Mouse (Mus musculus): ENCODE measurements around the gene Tsga10ip. TPM values are rescaled to one million over a fixed set of nuclear protein-coding genes. Genes with fewer than 3 reads are reported as not detected.

The Tsga10ip gene
- polyA plus RNA-seq, 1 experiment from 2014 or later: 0.58 TPM

- no peak for DNase-seq (ENCODE audit: low spot score)
- 87% methylated on average over 1 of the region's 1 CpGs for WGBS
- H3K9me3 ChIP-seq: no peaks in the 10 kb centered on the region
- peaks cover 42% of the 10 kb centered on the region for H3K4me1 ChIP-seq (replicated peaks)
- H3K27ac ChIP-seq: no peak overlapping the region
- peaks cover 22% of the 10 kb centered on the region for H3K36me3 ChIP-seq
- no peak overlapping the region for H3K4me3 ChIP-seq
- H3K27me3 ChIP-seq (ENCODE audit: insufficient read depth, poor library complexity, severe bottlenecking): 0 out of 2 replicates have a peak, but pooled peaks cover 5% of the 10 kb centered on the region
These were observed 28.1 kb upstream of the Tsga10ip start for GRCm38 (mm10) chr19:5430408-5430807.

GRCm38 (mm10) chr19:5429806-5430205 lies 27.5 kb upstream of the Tsga10ip start:
- no peak overlapping the region for H3K27ac ChIP-seq
- no peaks in the 10 kb centered on the region for H3K9me3 ChIP-seq
- H3K4me3 ChIP-seq: no peak overlapping the region
- 0 out of 2 replicates have a peak, but pooled peaks cover 5% of the 10 kb centered on the region for H3K27me3 ChIP-seq (ENCODE audit: insufficient read depth, poor library complexity, severe bottlenecking)
- WGBS: 74% methylated on average over 8 of the region's 8 CpGs
- H3K36me3 ChIP-seq: peaks cover 22% of the 10 kb centered on the region
- peaks cover 42% of the 10 kb centered on the region for H3K4me1 ChIP-seq (replicated peaks)
- DNase-seq (ENCODE audit: low spot score): no peak

GRCm38 (mm10) chr19:5429219-5429618 lies 26.9 kb upstream of the Tsga10ip start:
- no peaks in the 10 kb centered on the region for H3K27me3 ChIP-seq (ENCODE audit: insufficient read depth, poor library complexity, severe bottlenecking)
- H3K9me3 ChIP-seq: no peaks in the 10 kb centered on the region
- H3K27ac ChIP-seq: no peak overlapping the region
- no peak overlapping the region for H3K4me3 ChIP-seq
- 84% methylated on average over 4 of the region's 4 CpGs for WGBS
- H3K4me1 ChIP-seq (replicated peaks): peaks cover 37% of the 10 kb centered on the region
- H3K36me3 ChIP-seq: peaks cover 22% of the 10 kb centered on the region
- DNase-seq (ENCODE audit: low spot score): no peak

- H3K27me3 ChIP-seq (ENCODE audit: insufficient read depth, poor library complexity, severe bottlenecking): no peaks in the 10 kb centered on the region
- no peak for DNase-seq (ENCODE audit: low spot score)
- no peak overlapping the region; the same call in 1 of the 2 replicates for H3K4me3 ChIP-seq
- H3K36me3 ChIP-seq: peaks cover 26% of the 10 kb centered on the region
- 83% methylated on average over 2 of the region's 2 CpGs for WGBS
- no peak overlapping the region for H3K27ac ChIP-seq
- H3K4me1 ChIP-seq (replicated peaks): peaks cover 37% of the 10 kb centered on the region
- H3K9me3 ChIP-seq: no peaks in the 10 kb centered on the region
These were observed 25.8 kb upstream of the Tsga10ip start for GRCm38 (mm10) chr19:5428083-5428482.

- Histone ChIP-seq H3K9me3 (no peaks in the 10 kb centered on the region), H3K27ac (peak overlapping the region; percentile 4), H3K4me3 (peak overlapping the region; percentile 90), H3K4me1 (replicated peaks) (peaks cover 42% of the 10 kb centered on the region), H3K36me3 (peaks cover 40% of the 10 kb centered on the region), H3K27me3 (ENCODE audit: insufficient read depth, poor library complexity, severe bottlenecking) (no peaks in the 10 kb centered on the region)
- DNase-seq (ENCODE audit: low spot score): no peak
- 94% methylated on average over 13 of the region's 13 CpGs for WGBS
These were observed 24.4 kb upstream of the Tsga10ip start for GRCm38 (mm10) chr19:5426640-5427290.

- Histone ChIP-seq H3K4me1 (replicated peaks) (peaks cover 42% of the 10 kb centered on the region), H3K27ac (peak overlapping the region; percentile 98), H3K27me3 (ENCODE audit: insufficient read depth, poor library complexity, severe bottlenecking) (no peaks in the 10 kb centered on the region), H3K4me3 (peak overlapping the region; percentile 90), H3K9me3 (no peaks in the 10 kb centered on the region), H3K36me3 (peaks cover 47% of the 10 kb centered on the region)
- WGBS: 91% methylated on average over 18 of the region's 18 CpGs
- no peak for DNase-seq (ENCODE audit: low spot score)
These were observed 23.7 kb upstream of the Tsga10ip start for GRCm38 (mm10) chr19:5425906-5426565.

- Histone ChIP-seq H3K4me1 (replicated peaks) (peaks cover 42% of the 10 kb centered on the region), H3K4me3 (peak within 1 kb of the TSS; percentile 90), H3K9me3 (no peaks in the 10 kb centered on the region), H3K27ac (peak within 1 kb of the TSS; percentile 98), H3K27me3 (ENCODE audit: insufficient read depth, poor library complexity, severe bottlenecking) (no peaks in the 10 kb centered on the region), H3K36me3 (peaks cover 57% of the 10 kb centered on the region)
- DNase-seq (ENCODE audit: low spot score): peak; percentile 97
- WGBS: under 1% methylated on average over 87 of the region's 87 CpGs
These were observed 22.7 kb upstream of the Tsga10ip start, which contains the start of the genes Drap1 and AI837181 for GRCm38 (mm10) chr19:5424782-5425741. Gene Drap1, minus strand, starts transcription at chr19:5424979. Gene AI837181, plus strand, starts transcription at chr19:5425144.

GRCm38 (mm10) chr19:5424092-5424781 lies 21.9 kb upstream of the Tsga10ip start:
- no peaks in the 10 kb centered on the region for H3K9me3 ChIP-seq
- no peak for DNase-seq (ENCODE audit: low spot score)
- H3K27ac ChIP-seq: peak overlapping the region; percentile 98
- under 1% methylated on average over 48 of the region's 48 CpGs for WGBS
- peaks cover 65% of the 10 kb centered on the region for H3K36me3 ChIP-seq
- H3K4me1 ChIP-seq (replicated peaks): peaks cover 42% of the 10 kb centered on the region
- H3K27me3 ChIP-seq (ENCODE audit: insufficient read depth, poor library complexity, severe bottlenecking): no peaks in the 10 kb centered on the region
- peak overlapping the region; percentile 90 for H3K4me3 ChIP-seq

GRCm38 (mm10) chr19:5423561-5423960 lies 21.2 kb upstream of the Tsga10ip start:
- 73% methylated on average over 12 of the region's 12 CpGs for WGBS

GRCm38 (mm10) chr19:5422895-5423443 lies 20.6 kb upstream of the Tsga10ip start:
- WGBS: 71% methylated on average over 9 of the region's 9 CpGs
- Histone ChIP-seq H3K4me1 (replicated peaks) (peaks cover 41% of the 10 kb centered on the region), H3K4me3 (peak overlapping the region; percentile 90), H3K9me3 (no peaks in the 10 kb centered on the region), H3K36me3 (peaks cover 69% of the 10 kb centered on the region), H3K27me3 (ENCODE audit: insufficient read depth, poor library complexity, severe bottlenecking) (no peaks in the 10 kb centered on the region), H3K27ac (peak overlapping the region; percentile 98; the same call in 1 of the 2 replicates)
- DNase-seq (ENCODE audit: low spot score): no peak

More at GRCm38 (mm10) chr19:5423561-5423960, 21.2 kb upstream of the Tsga10ip start:
- Histone ChIP-seq H3K36me3 (peaks cover 65% of the 10 kb centered on the region), H3K9me3 (no peaks in the 10 kb centered on the region), H3K4me1 (replicated peaks) (peaks cover 42% of the 10 kb centered on the region), H3K27ac (peak overlapping the region; percentile 98), H3K27me3 (ENCODE audit: insufficient read depth, poor library complexity, severe bottlenecking) (no peaks in the 10 kb centered on the region), H3K4me3 (peak overlapping the region; percentile 90)
- no peak for DNase-seq (ENCODE audit: low spot score)

- Histone ChIP-seq H3K4me3 (peak overlapping the region; percentile 1; the same call in 1 of the 2 replicates), H3K4me1 (replicated peaks) (peaks cover 39% of the 10 kb centered on the region), H3K27me3 (ENCODE audit: insufficient read depth, poor library complexity, severe bottlenecking) (no peaks in the 10 kb centered on the region), H3K36me3 (peaks cover 69% of the 10 kb centered on the region), H3K9me3 (no peaks in the 10 kb centered on the region), H3K27ac (no peak overlapping the region)
- no peak for DNase-seq (ENCODE audit: low spot score)
- WGBS: 89% methylated on average over 10 of the region's 10 CpGs
These were observed 19.9 kb upstream of the Tsga10ip start for GRCm38 (mm10) chr19:5422267-5422666.

- no peak for DNase-seq (ENCODE audit: low spot score)
- peaks cover 34% of the 10 kb centered on the region for H3K4me1 ChIP-seq (replicated peaks)
- H3K4me3 ChIP-seq: no peak overlapping the region
- no peak overlapping the region for H3K27ac ChIP-seq
- H3K36me3 ChIP-seq: peaks cover 65% of the 10 kb centered on the region
- H3K27me3 ChIP-seq (ENCODE audit: insufficient read depth, poor library complexity, severe bottlenecking): no peaks in the 10 kb centered on the region
- H3K9me3 ChIP-seq: no peaks in the 10 kb centered on the region
- 83% methylated on average over 5 of the region's 5 CpGs for WGBS
These were observed 19.5 kb upstream of the Tsga10ip start for GRCm38 (mm10) chr19:5421784-5422183.
